Mouse (Mus musculus) urinary bladder, postnatal 14 days (tissue): ENCODE data around the gene Pdcl2.

Experiments
- DNase-seq: peaks from one replicate; pipeline ENCODE4 v3.0.0; 2021; ENCODE audit warnings: low spot score

Gene Pdcl2

GRCm38 (mm10) chr5:76330953-76331352, at the start of gene Pdcl2:
TSS of gene Pdcl2 (minus strand) at chr5:76331156.
- DNase-seq = no peak

- no peak for DNase-seq
Measured at GRCm38 (mm10) chr5:76379216-76379615, 48.3 kb upstream of the Pdcl2 start.

GRCm38 (mm10) chr5:76369215-76369840, 38.4 kb upstream of the Pdcl2 start:
- DNase-seq = no peak

GRCm38 (mm10) chr5:76365406-76365805, 34.5 kb upstream of the Pdcl2 start:
- DNase-seq = no peak

DNA sequence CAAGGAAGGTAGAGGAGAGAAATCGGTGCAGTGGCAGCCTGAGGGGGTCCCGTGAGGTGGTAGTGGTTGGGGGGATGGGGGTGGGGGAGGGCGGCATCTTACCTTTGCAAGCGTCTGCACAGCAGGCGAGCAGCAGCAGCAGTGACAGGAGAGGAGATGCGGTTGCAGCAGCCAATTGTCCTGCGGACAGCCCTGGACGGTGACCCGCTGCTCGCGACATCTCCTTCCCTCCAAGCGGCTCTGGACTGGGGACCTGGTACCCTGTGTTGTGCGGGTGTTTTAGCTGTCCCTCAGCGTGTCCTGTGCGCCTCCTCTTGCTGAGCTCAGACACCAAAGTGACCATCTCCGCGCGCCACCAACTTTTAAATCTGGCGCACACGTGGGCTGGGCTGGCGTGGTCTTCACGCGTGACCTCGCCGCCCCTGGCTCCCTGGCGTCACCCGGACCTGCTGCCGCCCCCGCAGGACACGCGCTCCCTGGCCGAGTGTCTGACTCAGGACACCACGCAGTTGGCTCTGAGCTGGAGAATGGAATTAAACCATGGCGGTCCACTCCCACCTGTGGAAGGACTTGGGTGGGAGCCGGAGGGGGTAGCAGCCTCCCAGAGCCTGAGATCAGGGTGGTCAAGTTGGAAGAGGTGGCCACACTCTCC, 32.6 kb upstream of the Pdcl2 start, which contains the start of gene Nmu:
TSS of gene Nmu (minus strand) at position 336 of the 652 bp plus-strand sequence.
- no peak for DNase-seq

- no peak for DNase-seq
Measured at GRCm38 (mm10) chr5:76360786-76361185, 29.8 kb upstream of the Pdcl2 start.

- DNase-seq = no peak
Measured at GRCm38 (mm10) chr5:76360057-76360456, 29.1 kb upstream of the Pdcl2 start.

DNA sequence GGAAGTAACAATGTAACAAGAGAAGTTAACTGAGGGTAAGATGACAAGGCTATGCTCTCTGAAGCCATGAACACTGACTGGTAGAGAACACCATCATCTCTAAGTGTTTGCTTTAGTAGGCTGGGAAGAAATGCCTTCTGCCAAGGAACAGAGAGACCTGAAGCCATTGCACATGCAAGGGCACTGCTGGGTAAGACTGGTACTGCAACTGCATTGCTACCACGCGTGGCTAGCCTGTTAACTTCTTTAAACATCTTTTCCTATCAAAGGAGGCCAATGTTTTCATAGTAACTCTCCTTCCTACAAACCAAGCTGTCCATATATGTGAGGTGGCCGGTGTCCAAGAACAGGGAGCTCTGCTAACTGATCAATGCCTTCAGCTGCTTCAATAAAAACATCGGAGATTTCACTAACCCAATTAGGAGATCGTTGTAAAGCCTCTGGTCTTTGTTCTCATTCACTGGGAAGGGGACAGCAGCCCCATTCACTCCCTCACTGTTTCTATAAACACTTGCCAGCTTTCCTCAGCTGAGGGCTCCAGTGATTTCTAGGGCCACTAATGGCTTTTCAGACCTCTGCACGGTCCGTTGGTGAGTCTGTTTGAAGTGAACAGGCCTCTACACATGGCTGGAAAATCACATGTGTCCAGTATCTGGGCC, 21.1 kb upstream of the Pdcl2 start:
- no peak for DNase-seq

DNA sequence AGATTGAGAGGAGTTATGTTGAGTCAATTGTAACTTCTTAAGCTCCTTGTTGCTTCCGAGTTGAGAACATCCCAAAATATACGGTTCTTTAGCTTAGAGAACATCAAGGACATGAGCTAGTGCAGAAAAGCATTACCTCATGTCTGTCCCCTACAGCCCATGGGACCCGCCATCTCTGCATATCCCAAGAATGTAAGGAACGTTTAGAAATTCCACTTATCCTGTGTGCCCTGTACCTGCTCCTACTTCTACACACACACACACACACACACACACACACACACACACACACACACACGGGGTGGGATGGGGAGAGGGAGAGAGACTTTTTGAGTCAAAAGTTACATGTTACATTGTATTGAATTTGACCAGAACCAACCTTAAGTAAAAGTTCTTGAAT, 20.6 kb upstream of the Pdcl2 start:
- DNase-seq = no peak

DNA sequence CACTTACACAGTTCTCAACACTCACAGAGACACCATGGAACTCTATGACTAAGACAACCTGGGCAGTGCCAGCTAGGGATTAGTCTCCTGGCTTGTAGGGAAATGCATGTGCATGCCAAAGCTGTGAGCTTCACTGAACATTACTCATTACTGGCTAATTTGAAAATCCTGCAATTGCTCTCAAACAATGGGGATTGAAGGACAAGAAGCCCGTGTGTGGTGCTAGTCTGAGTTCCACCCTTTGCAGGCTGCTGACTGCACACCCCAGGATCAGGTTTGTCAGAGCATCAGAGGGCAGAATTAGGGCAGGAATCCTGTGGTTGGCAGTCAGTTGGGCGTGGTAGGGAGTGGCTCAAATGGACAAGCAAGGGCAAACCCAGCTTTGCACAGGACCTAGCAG, 15.2 kb upstream of the Pdcl2 start:
- peak; percentile 63 for DNase-seq

DNA sequence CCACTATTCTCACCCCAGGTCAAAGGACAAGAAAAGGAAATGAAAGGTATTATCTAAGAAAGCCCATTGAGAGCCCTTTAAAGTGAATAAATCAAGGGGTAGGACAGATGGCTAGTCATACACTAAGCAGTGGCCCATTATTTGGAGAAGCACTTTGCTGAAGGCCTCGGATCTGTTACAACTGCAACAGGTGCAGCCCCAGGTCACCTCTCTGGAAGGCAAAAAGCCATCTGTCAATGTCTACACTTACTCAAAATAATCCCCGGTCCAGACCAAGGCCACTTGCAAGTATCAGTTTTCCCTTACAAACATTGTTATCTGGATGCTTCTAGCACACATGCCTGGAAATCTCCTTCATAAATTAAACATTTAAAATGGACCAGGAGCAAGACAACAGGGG, 10.0 kb upstream of the Pdcl2 start:
- no peak for DNase-seq

DNA sequence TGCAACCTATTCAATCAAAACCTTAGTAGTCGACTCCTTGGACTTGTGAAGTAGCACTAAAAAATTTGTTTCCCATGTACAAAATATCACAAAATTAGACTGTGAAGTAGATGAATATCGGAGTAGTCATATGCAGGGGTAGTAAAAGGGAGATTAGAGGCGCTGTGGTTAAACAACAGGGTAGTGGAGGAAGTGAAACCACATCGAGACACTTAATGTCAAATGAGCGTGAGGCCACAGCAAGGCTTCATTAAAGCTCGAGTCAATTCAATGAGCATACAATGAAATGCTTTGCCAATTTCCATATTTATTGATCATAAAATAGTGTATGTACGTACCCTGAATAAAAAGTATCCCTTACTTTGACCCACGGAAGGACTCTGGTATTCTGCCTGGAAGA, 6.1 kb upstream of the Pdcl2 start:
- DNase-seq = no peak

- no peak for DNase-seq
Measured at GRCm38 (mm10) chr5:76333833-76334232, 2.9 kb upstream of the Pdcl2 start.

DNA sequence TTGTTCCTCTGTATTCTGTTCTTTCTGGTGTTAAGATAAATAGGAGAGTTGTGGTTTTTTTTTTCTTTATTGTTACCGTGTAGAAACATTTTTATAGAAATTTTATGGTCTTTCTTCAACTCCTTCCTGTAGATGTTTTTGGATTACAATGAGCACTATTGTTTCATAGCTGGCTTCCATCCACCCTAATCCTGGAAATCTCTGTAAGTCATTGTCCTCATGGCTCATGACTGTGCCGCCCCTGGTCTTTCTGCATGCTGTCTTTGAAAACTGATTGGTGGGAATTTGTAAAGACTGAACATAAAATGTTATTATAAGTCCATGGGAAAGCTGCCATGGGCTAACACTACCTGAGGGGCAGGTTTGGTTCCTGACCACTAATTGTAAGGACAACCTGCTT, 3.7 kb downstream of the Pdcl2 start:
- DNase-seq = no peak

GRCm38 (mm10) chr5:76325113-76325512, 5.8 kb downstream of the Pdcl2 start:
- no peak for DNase-seq

DNA sequence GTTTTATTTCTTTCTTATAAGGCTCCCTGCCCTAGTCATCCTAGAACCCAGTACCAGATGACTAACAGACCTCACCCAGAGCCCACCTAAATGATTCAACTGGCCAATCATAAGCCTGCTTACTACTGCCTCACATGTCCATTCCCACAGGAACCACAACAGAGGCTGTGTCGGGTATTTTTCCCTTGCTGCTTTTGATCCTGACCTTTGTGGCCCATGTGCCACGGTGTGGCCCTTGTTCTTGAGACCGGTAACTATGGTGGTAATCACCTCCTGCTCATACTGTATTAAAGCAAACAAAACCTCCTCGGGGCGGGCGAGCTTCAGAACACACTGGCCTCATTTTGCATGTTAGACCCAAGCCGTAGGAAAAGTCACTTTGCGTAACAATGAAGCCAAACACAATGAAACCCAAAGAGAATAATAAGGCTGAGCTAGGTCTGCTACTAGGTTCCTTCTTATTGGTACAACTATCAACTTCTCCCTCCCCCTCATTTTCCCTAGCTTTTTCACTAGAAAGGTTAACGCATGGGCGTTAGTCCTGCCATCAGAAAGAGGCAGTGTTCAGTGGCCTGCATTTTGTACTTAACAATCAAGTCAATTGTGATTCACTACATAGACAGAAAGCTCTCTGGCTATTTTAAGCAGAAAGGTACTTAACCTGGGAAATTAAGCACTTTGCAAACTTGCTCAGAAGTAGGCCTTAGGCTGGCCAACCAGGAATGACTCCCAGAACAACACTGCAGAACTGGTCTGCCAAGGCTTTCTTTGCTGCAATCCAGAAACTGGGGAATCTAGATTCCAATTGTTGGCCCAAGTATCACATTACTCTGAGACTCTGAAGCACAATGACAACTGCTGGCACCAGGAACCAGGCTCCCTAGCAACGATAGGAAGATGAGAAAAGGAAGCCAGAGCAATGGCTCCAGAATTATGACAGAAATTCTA, 9.4 kb downstream of the Pdcl2 start:
- no peak for DNase-seq

GRCm38 (mm10) chr5:76308206-76308605, 22.8 kb downstream of the Pdcl2 start:
- DNase-seq = no peak

DNA sequence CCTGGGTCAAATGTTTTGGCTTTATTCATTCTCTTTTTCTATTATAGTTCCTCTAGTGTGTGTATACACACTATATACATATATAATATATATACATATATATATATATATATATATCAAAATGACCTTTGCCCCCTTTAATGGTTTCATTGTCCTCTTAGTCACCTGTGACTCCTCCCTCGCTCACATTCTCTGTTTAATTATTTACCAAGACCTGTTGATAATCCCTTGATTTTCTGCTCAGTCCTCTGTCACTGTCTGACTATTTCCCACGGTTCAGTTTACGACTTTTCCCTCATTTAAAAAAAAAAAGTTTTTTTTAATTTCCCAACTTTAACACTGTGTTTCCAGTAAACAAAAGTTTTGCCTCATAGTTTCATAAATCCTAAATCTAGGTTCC, 24.7 kb downstream of the Pdcl2 start:
- no peak for DNase-seq

DNA sequence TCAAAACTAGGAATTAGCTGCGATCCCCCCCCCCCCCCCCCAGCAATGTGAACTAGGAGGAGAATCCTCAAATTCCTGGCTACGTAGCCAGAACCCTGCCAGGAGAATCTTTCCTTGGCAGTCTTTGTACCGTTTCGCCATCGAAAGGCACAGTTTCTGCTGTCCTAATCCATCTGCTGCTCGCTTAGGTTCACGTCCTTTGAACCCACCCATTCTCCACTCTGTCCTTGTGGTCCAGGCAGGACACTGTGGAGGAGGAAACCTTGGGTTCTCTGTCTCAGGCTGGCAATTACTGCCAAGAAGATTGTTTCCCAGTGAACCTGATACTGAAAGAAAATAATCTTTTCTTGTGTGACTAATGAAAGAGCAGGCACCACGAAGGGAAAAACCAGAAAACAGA, 25.3 kb downstream of the Pdcl2 start:
- peak; percentile 8 for DNase-seq

DNA sequence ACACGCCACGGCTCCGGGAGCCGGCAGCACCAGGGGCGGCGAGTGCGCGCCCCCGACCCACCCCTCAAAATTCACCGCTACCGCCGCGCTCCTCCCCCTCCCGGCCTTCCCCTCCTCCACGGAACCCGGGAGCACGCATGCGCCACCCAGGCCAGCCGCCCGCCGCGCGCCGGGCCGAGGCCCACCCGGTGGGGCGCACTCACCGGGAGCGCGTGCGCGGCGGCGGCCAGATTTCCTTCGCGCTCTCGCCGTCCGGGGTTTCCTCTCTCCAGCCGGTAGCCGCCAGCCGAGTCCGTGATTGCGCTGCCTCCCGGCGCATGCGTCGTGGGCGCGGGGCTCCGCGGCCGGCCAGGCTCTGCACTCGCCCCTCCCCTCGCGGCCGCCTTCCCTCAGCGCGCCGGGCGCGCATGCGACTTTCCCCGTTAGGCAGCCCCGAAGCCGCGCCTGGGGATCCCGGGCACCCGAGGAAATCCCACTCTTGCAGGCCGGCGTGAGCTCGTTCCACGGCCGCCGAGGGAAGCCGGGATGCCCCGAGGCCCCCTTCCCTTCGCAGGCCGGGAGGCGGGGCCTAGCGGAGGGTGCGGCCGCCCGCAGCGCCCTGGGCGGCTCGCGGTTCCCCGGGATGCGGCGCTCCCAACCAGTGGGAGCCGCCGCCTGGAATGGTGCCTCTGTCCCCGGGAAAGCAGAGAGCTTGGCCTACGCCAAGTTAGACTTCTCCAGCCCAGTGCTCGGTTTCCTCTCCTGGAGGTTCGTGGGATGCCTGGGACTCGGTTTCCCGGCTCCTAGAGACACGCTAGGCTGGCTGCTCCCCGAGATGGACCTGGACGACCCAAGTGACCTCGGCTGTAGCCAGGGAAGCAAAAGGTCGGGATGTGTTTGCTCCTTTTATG, 26.3 kb downstream of the Pdcl2 start, which contains the start of gene Clock:
TSS of gene Clock (minus strand) at position 341 of the 890 bp plus-strand sequence.
- DNase-seq = peak; percentile 88
